Mouse (Mus musculus): ENCODE measurements around the gene Shcbp1. TPM values are rescaled to one million over a fixed set of nuclear protein-coding genes. Genes with fewer than 3 reads are reported as not detected.
"Not testable (repeated sequence)": the region's sequence is repeated elsewhere in the genome, so short reads cannot be mapped to it uniquely, and the experiment has no call there.

Shcbp1 gene
- polyA plus RNA-seq, 1 experiment, result 0.38 TPM

DNA sequence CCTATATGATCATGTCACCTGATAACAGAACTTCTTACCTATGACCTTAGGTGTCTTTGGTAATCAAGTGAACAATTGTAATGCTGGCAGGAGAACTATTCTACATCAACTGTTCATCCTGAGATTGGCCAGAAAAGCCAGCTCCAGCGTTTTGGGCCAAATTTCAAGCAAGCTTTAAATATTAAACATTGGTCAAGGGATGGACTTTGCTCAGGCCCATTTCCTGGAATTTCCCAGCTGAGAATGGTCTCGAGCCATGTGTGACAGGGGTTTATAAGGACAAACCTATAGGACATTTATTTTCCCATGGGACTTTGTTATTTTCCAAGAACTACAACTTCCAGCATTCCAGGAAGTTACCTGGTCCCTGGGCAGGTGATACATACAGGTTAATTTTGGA lies 63.8 kb downstream of the Shcbp1 start:
- H3K4me3 ChIP-seq (ENCODE audit: insufficient read depth, low read depth, low read length), result no peak overlapping the region
- WGBS, result 43% methylated on average over 2 of the region's 2 CpGs
- no peaks in the 10 kb centered on the region for H3K36me3 ChIP-seq (ENCODE audit: control insufficient read depth, insufficient read depth, low read length)
- no peak overlapping the region for H3K27ac ChIP-seq (ENCODE audit: insufficient read depth, low read depth, low read length)
- no peak for TF ChIP-seq CTCF (conservative IDR thresholded peaks at IDR 0.05; ENCODE audit: insufficient read depth, insufficient read length, low read depth, low read length)
- TF ChIP-seq POLR2A (IDR thresholded peaks at IDR 0.05; ENCODE audit: low read depth, low read length), result no peak
- H3K27me3 ChIP-seq (replicated peaks; ENCODE audit: control insufficient read depth, insufficient read depth, low read length), result no peaks in the 10 kb centered on the region
- peak; percentile 86 for DNase-seq
- H3K4me1 ChIP-seq (ENCODE audit: control insufficient read depth, insufficient read depth, low read length), result 0 out of 2 replicates have a peak, but pooled peaks cover 3% of the 10 kb centered on the region

DNA sequence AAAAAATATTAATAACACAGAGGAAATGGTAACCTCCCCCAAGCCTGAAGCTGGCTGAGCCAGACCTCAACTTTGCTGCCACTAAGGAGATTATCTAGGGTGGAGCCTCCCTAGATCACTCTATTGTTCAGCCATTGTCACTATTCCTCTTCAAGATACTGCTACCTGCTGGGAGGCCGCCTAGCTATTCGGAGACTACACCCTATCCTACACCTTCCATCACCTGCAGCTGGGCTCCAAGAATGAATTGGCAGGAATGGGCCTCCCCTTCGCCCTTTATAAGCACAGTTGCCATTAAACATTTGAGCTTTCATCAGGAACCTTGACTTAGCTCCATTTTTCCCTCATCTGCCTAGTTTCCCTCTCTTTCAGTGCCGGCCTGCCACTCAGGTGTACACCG lies 71.0 kb downstream of the Shcbp1 start:
- not testable (repeated sequence) for H3K36me3 ChIP-seq (ENCODE audit: control insufficient read depth, insufficient read depth, low read length); DNase-seq; H3K4me3 ChIP-seq (ENCODE audit: insufficient read depth, low read depth, low read length); H3K4me1 ChIP-seq (ENCODE audit: control insufficient read depth, insufficient read depth, low read length); H3K27me3 ChIP-seq (replicated peaks; ENCODE audit: control insufficient read depth, insufficient read depth, low read length)
- peak overlapping the region; percentile 75 for H3K27ac ChIP-seq (ENCODE audit: insufficient read depth, low read depth, low read length)
- 79% methylated on average over 5 of the region's 5 CpGs for WGBS

DNA sequence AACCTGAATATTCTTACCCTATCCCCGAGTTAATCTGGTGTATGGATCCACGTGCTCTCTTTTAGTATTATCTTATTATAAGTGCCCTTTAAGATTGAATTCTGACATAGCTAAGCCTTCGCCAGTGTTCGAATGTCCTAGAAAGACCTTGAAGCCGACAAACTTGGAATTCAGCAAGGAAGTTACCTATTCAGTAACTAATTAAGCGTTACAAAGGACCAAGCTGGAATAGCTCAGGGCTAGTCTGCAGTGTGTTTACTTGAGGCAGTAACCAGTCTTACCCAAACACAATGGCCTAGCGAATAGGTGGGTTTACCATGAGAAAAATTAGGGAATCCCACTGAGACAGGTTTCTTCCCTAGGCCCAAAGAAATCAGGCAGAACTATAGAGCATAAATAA lies 71.5 kb downstream of the Shcbp1 start:
- 46% methylated on average over 7 of the region's 7 CpGs for WGBS
- H3K36me3 ChIP-seq (ENCODE audit: control insufficient read depth, insufficient read depth, low read length); H3K4me1 ChIP-seq (ENCODE audit: control insufficient read depth, insufficient read depth, low read length); H3K4me3 ChIP-seq (ENCODE audit: insufficient read depth, low read depth, low read length); H3K27me3 ChIP-seq (replicated peaks; ENCODE audit: control insufficient read depth, insufficient read depth, low read length): not testable (repeated sequence)
- peak overlapping the region; percentile 98 for H3K27ac ChIP-seq (ENCODE audit: insufficient read depth, low read depth, low read length)
- peak; percentile 80 for DNase-seq

DNA sequence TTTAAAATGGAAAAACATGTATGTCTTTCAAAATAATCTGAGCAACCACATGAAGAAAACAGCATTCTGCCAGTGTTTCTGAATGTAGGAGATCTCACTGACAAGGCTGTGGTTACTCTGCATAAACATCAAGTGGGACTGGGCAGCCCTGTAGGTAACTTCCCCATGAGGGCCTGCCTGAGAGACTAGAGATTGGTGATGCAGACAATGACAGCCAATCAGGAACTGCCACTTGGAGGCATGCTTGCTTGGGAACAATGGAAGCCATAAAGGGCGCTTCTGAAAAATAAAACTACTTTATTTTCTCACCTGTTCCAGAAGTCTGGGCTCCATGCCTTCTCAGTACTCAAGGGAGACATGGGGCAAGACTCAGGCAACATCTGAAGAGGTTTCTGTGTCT lies 87.7 kb downstream of the Shcbp1 start:
- Histone ChIP-seq H3K27ac (ENCODE audit: insufficient read depth, low read depth, low read length) (no peak overlapping the region), H3K27me3 (replicated peaks; ENCODE audit: control insufficient read depth, insufficient read depth, low read length) (no peaks in the 10 kb centered on the region), H3K4me3 (ENCODE audit: insufficient read depth, low read depth, low read length) (no peak overlapping the region), H3K4me1 (ENCODE audit: control insufficient read depth, insufficient read depth, low read length) (no peaks in the 10 kb centered on the region), H3K36me3 (ENCODE audit: control insufficient read depth, insufficient read depth, low read length) (no peaks in the 10 kb centered on the region)
- WGBS, result 56% methylated on average over 1 of the region's 1 CpGs
- no peak for DNase-seq
- TF ChIP-seq CTCF (conservative IDR thresholded peaks at IDR 0.05; ENCODE audit: insufficient read depth, insufficient read length, low read depth, low read length) (no peak), POLR2A (IDR thresholded peaks at IDR 0.05; ENCODE audit: low read depth, low read length) (no peak)

Other genes with a start within 250 kb of the Shcbp1 start
- 1.1 and 1.3 TPM in 2 replicates for gene Zfp958, start 166.4 kb downstream of the Shcbp1 start, polyA plus RNA-seq (2012; rRNA removed)